Mouse (Mus musculus): Measurements from ENCODE around the gene Dixdc1.

Dixdc1 gene

GRCm38 (mm10) chr9:50698418-50699409 lies 40.6 kb downstream of the Dixdc1 start:
- peak; percentile 41 for DNase-seq (ENCODE audit: low spot score)

GRCm38 (mm10) chr9:50697706-50698041 lies 41.6 kb downstream of the Dixdc1 start:
- DNase-seq (ENCODE audit: low spot score) = peak; percentile 75

GRCm38 (mm10) chr9:50696851-50697705 lies 42.2 kb downstream of the Dixdc1 start:
- no peak for DNase-seq (ENCODE audit: low spot score)

GRCm38 (mm10) chr9:50695153-50695552 lies 44.2 kb downstream of the Dixdc1 start:
- DNase-seq (ENCODE audit: low spot score) = no peak

- DNase-seq (ENCODE audit: low spot score) = no peak
Observed at GRCm38 (mm10) chr9:50693631-50694030, 45.7 kb downstream of the Dixdc1 start.

- no peak for DNase-seq (ENCODE audit: low spot score)
Observed at GRCm38 (mm10) chr9:50692626-50693580, 46.4 kb downstream of the Dixdc1 start.

- no peak for DNase-seq (ENCODE audit: low spot score)
Observed at GRCm38 (mm10) chr9:50686866-50687652, 52.3 kb downstream of the Dixdc1 start.

GRCm38 (mm10) chr9:50681727-50682126 lies 57.6 kb downstream of the Dixdc1 start:
- DNase-seq (ENCODE audit: low spot score) = no peak

GRCm38 (mm10) chr9:50679406-50679805 lies 59.9 kb downstream of the Dixdc1 start:
- no peak for DNase-seq (ENCODE audit: low spot score)

GRCm38 (mm10) chr9:50674771-50675170 lies 64.5 kb downstream of the Dixdc1 start:
- DNase-seq (ENCODE audit: low spot score) = no peak

GRCm38 (mm10) chr9:50670690-50671089 lies 68.6 kb downstream of the Dixdc1 start:
- DNase-seq (ENCODE audit: low spot score) = peak; percentile 21

- DNase-seq (ENCODE audit: low spot score) = no peak
Observed at GRCm38 (mm10) chr9:50667579-50668498, 71.5 kb downstream of the Dixdc1 start.

- no peak for DNase-seq (ENCODE audit: low spot score)
Observed at GRCm38 (mm10) chr9:50666442-50666841, 72.9 kb downstream of the Dixdc1 start.

- DNase-seq (ENCODE audit: low spot score) = no peak
Observed at GRCm38 (mm10) chr9:50664826-50665225, 74.5 kb downstream of the Dixdc1 start.

- DNase-seq (ENCODE audit: low spot score) = peak; percentile 50
Observed at GRCm38 (mm10) chr9:50660431-50660830, 78.9 kb downstream of the Dixdc1 start.

GRCm38 (mm10) chr9:50659392-50660217 lies 79.7 kb downstream of the Dixdc1 start, which contains the start of gene Dlat:
Gene Dlat, minus strand, starts transcription at chr9:50659780.
- DNase-seq (ENCODE audit: low spot score) = peak; percentile 89

- DNase-seq (ENCODE audit: low spot score) = no peak
Observed at GRCm38 (mm10) chr9:50658941-50659388, 80.4 kb downstream of the Dixdc1 start.

- DNase-seq (ENCODE audit: low spot score) = no peak
Observed at GRCm38 (mm10) chr9:50658391-50658790, 80.9 kb downstream of the Dixdc1 start.

GRCm38 (mm10) chr9:50650503-50650902 lies 88.8 kb downstream of the Dixdc1 start:
- no peak for DNase-seq (ENCODE audit: low spot score)
